Mouse (Mus musculus) spleen, postnatal 4 days (tissue): ENCODE measurements around the gene Rnf39.

Experiments used
- DNase-seq, 2 experiments: peaks; one replicate each; pipeline ENCODE4 v3.0.0; 2022; ENCODE audit warnings: low spot score in 2 of 2

Gene Rnf39

GRCm38 (mm10) chr17:36942391-36942790, 327 bp upstream of the Rnf39 start:
- no peak for DNase-seq

GRCm38 (mm10) chr17:36943691-36944090, 973 bp downstream of the Rnf39 start:
- DNase-seq, result no peak

DNA sequence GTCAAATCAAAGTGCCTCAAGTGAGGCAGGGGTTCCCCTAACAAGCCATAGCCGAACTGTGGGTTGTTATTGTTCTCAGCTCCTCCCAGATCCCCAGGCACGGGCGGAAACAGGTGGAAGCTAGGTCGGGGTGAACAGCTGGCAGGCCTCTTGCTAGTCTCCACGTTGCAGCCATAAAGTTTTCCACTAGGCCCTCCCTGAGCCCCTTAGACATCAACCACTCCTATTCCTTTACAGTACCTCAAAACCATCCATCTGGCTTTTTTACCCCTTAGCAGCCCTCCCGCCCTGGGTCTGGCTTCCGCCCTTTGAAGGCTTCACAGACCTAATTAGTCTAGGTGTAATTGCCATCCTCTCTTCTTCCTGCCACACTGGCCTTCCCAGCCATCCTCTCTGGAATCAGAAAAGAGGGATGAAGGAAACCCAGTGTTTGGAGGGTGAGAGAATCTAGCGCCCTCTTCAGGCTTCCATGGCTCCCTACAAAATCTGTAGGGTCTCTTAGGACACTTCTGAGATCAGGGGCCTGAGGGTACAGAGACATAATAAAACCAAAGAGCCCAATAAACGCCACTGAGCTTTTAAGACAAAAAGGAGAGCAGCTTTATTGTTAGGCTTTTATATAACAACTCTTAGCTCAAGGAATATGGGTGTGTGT, 1.5 kb downstream of the Rnf39 start:
- DNase-seq, result no peak

GRCm38 (mm10) chr17:36947051-36947819, 4.5 kb downstream of the Rnf39 start:
- peak in 1 of 2 experiments; percentile 66 for DNase-seq

- DNase-seq, result no peak
Observed at GRCm38 (mm10) chr17:36948286-36948685, 5.6 kb downstream of the Rnf39 start.

- DNase-seq, result no peak
Observed at GRCm38 (mm10) chr17:36949265-36949664, 6.5 kb downstream of the Rnf39 start.

- peak; percentile 90 to 93 for DNase-seq
Observed at GRCm38 (mm10) chr17:36950981-36951947, 8.5 kb downstream of the Rnf39 start, which contains the start of gene Ppp1r11. TSS of gene Ppp1r11 (minus strand) at chr17:36951741.

DNA sequence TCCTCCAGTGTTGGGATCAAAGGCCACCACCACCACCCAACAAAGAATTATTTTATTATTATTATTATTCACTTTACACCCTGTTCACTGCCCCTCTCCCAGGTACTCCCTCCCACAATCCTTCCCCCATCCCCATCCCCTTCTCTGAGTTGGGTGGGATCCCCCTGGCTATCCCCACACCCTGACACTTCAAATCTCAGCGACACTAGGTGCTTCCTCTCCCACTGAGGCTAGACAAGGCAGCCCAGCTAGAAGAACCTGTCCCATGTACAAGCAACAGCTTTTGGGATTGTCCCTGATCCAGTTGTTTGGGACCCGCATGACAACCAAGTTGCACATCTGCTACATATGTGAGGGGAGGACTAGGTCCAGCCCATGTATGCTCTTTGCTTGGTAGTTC, 9.9 kb downstream of the Rnf39 start:
- DNase-seq, result no peak

DNA sequence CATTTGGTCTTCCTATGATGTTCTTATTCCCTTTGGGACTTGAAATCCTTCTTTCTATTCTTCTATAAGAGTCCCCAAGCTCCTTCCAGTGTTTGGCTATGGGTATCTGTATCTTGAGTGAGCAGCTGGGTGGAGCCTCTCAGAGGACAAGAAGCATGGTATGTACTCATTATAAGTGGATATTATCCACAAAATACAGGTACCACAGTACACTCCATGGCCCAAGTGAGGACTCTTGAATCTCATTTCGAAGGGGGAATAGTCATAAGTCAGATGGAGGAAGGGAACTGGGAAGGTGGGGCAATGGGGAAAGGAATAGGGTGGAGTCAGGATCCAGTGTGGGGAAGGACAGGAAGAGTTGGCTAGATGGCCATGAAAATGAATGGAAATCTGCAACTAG, 10.3 kb downstream of the Rnf39 start:
- DNase-seq, result no peak

DNA sequence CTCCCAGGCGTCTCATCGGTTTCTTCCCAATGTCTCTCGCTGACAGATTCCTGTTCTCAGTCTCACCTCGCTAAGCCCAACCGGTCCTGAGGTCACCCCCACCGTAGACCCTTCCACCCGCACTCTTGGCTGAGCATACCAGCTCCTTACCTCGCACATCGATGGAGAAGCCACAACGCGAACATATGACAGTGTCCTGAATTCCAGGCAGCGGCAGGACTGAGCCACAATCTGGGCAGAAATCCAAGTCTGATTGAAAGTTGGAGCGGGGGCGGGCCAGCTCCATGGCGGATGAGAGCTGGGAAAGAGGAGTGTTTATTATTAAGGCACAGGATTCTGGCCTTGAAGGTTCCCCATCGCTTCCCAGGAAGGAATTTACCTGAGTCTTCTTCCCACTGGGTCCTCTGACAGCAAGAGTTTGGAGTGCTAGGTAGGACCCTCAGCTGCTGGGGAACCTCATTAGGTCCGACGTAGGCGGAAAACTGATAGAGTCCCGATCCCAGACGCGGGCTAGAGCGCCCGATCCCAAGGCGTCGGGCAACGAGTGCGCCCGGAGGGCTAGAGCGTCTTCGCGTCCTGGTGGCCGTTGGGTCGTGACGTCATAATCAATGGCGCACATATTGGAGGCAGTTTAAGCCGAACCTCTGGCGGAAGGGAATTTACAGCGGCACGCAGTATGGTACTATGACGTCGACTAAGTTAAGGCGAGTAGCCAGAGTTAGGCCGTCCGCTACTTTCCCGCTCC, 15.5 kb downstream of the Rnf39 start, which contains the start of the genes Znrd1 and Znrd1as:
TSS of gene Znrd1 (minus strand) at position 561 of the 745 bp plus-strand sequence.
TSS of gene Znrd1as (plus strand) at position 594 of the 745 bp plus-strand sequence.
- peak; percentile 90 to 92 for DNase-seq

DNA sequence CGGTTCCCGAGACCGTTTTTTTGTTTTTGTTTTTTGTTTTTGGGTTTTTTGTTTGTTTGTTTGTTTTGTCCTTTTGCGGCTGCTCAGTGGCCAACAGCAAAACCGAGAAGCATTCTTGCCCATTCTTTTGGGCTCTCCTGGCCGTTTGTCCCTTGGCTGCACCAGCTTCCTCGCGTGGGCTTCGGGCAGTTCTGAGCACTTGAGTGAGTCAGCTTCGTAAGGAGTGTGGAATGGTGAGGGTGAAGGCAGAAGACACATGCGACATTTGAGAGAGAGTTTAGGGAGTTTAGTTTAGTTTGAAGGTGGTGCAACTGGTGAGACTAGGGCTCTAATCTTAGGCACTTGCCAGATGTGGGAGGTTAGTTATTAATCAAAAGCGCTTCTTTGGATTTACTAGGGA, 16.2 kb downstream of the Rnf39 start:
- no peak for DNase-seq

- DNase-seq, result no peak
Observed at GRCm38 (mm10) chr17:36961125-36961524, 18.4 kb downstream of the Rnf39 start.

- DNase-seq, result no peak
Observed at GRCm38 (mm10) chr17:36966875-36967274, 24.2 kb downstream of the Rnf39 start.

- DNase-seq, result no peak
Observed at GRCm38 (mm10) chr17:36970316-36970890, 27.7 kb downstream of the Rnf39 start.

- no peak for DNase-seq
Observed at GRCm38 (mm10) chr17:36971172-36971850, 28.6 kb downstream of the Rnf39 start.

DNA sequence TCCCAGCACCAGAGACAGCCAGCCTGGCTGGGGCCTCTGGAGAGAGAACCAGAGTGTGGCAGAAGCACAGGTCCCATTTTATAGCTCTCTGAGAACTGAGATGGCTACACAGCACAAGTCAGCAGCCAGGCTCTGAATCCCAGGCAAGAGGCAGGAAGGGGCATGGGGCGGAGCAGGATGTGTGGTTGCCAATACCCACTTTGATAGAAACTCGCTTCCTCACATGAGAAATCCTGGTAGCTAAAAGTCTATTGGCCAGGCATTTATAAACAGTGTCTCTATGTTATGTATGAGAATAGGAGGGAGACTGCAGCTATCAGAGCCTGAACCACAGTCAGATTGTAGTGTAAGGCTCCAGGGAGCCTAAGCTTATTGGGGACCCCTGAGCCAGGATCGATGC, 30.1 kb downstream of the Rnf39 start:
- DNase-seq, result no peak

GRCm38 (mm10) chr17:36973271-36973787, 30.6 kb downstream of the Rnf39 start:
- DNase-seq, result no peak

GRCm38 (mm10) chr17:36981221-36981813, 38.6 kb downstream of the Rnf39 start, which contains the start of gene 2410137M14Rik:
TSS of gene 2410137M14Rik (minus strand) at chr17:36981237.
- no peak for DNase-seq

- DNase-seq, result no peak
Observed at GRCm38 (mm10) chr17:36981845-36982244, 39.1 kb downstream of the Rnf39 start.
